Mouse (Mus musculus): ENCODE data around the gene Hao1. TPM values are rescaled to one million over a fixed set of nuclear protein-coding genes. Genes with fewer than 3 reads are reported as not detected.

The Hao1 gene
- polyA plus RNA-seq, 1 experiment from 2014 or later, result not detected

GRCm38 (mm10) chr2:134541019-134541418 is 13.1 kb downstream of the Hao1 start:
- no peak overlapping the region for H3K4me2 ChIP-seq (ENCODE audit: low read depth, low read length)
- WGBS, result 76% methylated on average over 5 of the region's 5 CpGs
- no peak for ATAC-seq

GRCm38 (mm10) chr2:134538451-134538850 is 15.7 kb downstream of the Hao1 start:
- 66% methylated on average over 4 of the region's 4 CpGs for WGBS
- Histone ChIP-seq H3K9ac (ENCODE audit: low read depth, low read length) (no peak overlapping the region), H3K4me2 (ENCODE audit: low read depth, low read length) (no peak overlapping the region), H3K36me3 (ENCODE audit: control insufficient read depth, insufficient read depth, low read length) (no peaks in the 10 kb centered on the region), H3K27ac (ENCODE audit: low read length) (no peak overlapping the region), H3K9me3 (ENCODE audit: control insufficient read depth, low read length) (no peaks in the 10 kb centered on the region), H3K4me3 (ENCODE audit: low read length) (no peak overlapping the region), H3K27me3 (replicated peaks; ENCODE audit: control insufficient read depth, insufficient read depth, low read length) (no peaks in the 10 kb centered on the region), H3K4me1 (ENCODE audit: control insufficient read depth, insufficient read depth, low read length) (no peaks in the 10 kb centered on the region)
- no peak for ATAC-seq

More at GRCm38 (mm10) chr2:134541019-134541418, 13.1 kb downstream of the Hao1 start:
- H3K27me3 ChIP-seq (replicated peaks; ENCODE audit: control insufficient read depth, insufficient read depth, low read length), result no peaks in the 10 kb centered on the region
- no peaks in the 10 kb centered on the region for H3K9me3 ChIP-seq (ENCODE audit: control insufficient read depth, low read length)
- H3K4me3 ChIP-seq (ENCODE audit: low read length), result no peak overlapping the region
- no peak overlapping the region for H3K27ac ChIP-seq (ENCODE audit: low read length)
- no peak overlapping the region for H3K9ac ChIP-seq (ENCODE audit: low read depth, low read length)
- no peaks in the 10 kb centered on the region for H3K36me3 ChIP-seq (ENCODE audit: control insufficient read depth, insufficient read depth, low read length)
- H3K4me1 ChIP-seq (ENCODE audit: control insufficient read depth, insufficient read depth, low read length), result no peaks in the 10 kb centered on the region

GRCm38 (mm10) chr2:134528122-134528810 is 25.9 kb downstream of the Hao1 start:
- H3K27ac ChIP-seq (ENCODE audit: low read length), result no peak overlapping the region
- 0 out of 2 replicates have a peak, but pooled peaks have one; percentile 31 for ATAC-seq
- H3K9ac ChIP-seq (ENCODE audit: low read depth, low read length), result no peak overlapping the region
- H3K36me3 ChIP-seq (ENCODE audit: control insufficient read depth, insufficient read depth, low read length), result no peaks in the 10 kb centered on the region
- H3K4me2 ChIP-seq (ENCODE audit: low read depth, low read length), result no peak overlapping the region
- no peak overlapping the region for H3K4me3 ChIP-seq (ENCODE audit: low read length)
- no peaks in the 10 kb centered on the region for H3K9me3 ChIP-seq (ENCODE audit: control insufficient read depth, low read length)
- H3K4me1 ChIP-seq (ENCODE audit: control insufficient read depth, insufficient read depth, low read length), result no peaks in the 10 kb centered on the region
- WGBS, result 61% methylated on average over 7 of the region's 7 CpGs
- H3K27me3 ChIP-seq (replicated peaks; ENCODE audit: control insufficient read depth, insufficient read depth, low read length), result no peaks in the 10 kb centered on the region

- H3K27ac ChIP-seq (ENCODE audit: low read length), result no peak overlapping the region
- no peak overlapping the region for H3K4me3 ChIP-seq (ENCODE audit: low read length)
- H3K9ac ChIP-seq (ENCODE audit: low read depth, low read length), result no peak overlapping the region
- WGBS, result 57% methylated on average over 11 of the region's 11 CpGs
- no peaks in the 10 kb centered on the region for H3K27me3 ChIP-seq (replicated peaks; ENCODE audit: control insufficient read depth, insufficient read depth, low read length)
- H3K4me1 ChIP-seq (ENCODE audit: control insufficient read depth, insufficient read depth, low read length), result no peaks in the 10 kb centered on the region
- H3K36me3 ChIP-seq (ENCODE audit: control insufficient read depth, insufficient read depth, low read length), result no peaks in the 10 kb centered on the region
- peak; percentile 56 for ATAC-seq
- H3K9me3 ChIP-seq (ENCODE audit: control insufficient read depth, low read length), result no peaks in the 10 kb centered on the region
- H3K4me2 ChIP-seq (ENCODE audit: low read depth, low read length), result no peak overlapping the region
Measured at GRCm38 (mm10) chr2:134527419-134528114, 26.6 kb downstream of the Hao1 start.

GRCm38 (mm10) chr2:134518042-134518441 is 36.1 kb downstream of the Hao1 start:
- Histone ChIP-seq H3K27ac (ENCODE audit: low read length) (no peak overlapping the region), H3K27me3 (replicated peaks; ENCODE audit: control insufficient read depth, insufficient read depth, low read length) (no peaks in the 10 kb centered on the region), H3K4me1 (ENCODE audit: control insufficient read depth, insufficient read depth, low read length) (no peaks in the 10 kb centered on the region), H3K9ac (ENCODE audit: low read depth, low read length) (no peak overlapping the region), H3K9me3 (ENCODE audit: control insufficient read depth, low read length) (no peaks in the 10 kb centered on the region), H3K4me3 (ENCODE audit: low read length) (no peak overlapping the region), H3K4me2 (ENCODE audit: low read depth, low read length) (no peak overlapping the region), H3K36me3 (ENCODE audit: control insufficient read depth, insufficient read depth, low read length) (no peaks in the 10 kb centered on the region)
- ATAC-seq, result no peak

- Histone ChIP-seq H3K27me3 (replicated peaks; ENCODE audit: control insufficient read depth, insufficient read depth, low read length) (no peaks in the 10 kb centered on the region), H3K4me3 (ENCODE audit: low read length) (no peak overlapping the region), H3K9me3 (ENCODE audit: control insufficient read depth, low read length) (no peaks in the 10 kb centered on the region), H3K4me1 (ENCODE audit: control insufficient read depth, insufficient read depth, low read length) (no peaks in the 10 kb centered on the region), H3K36me3 (ENCODE audit: control insufficient read depth, insufficient read depth, low read length) (no peaks in the 10 kb centered on the region), H3K27ac (ENCODE audit: low read length) (no peak overlapping the region), H3K4me2 (ENCODE audit: low read depth, low read length) (no peak overlapping the region), H3K9ac (ENCODE audit: low read depth, low read length) (no peak overlapping the region)
- no peak for ATAC-seq
- WGBS, result 79% methylated on average over 3 of the region's 3 CpGs
Measured at GRCm38 (mm10) chr2:134499777-134500176, 54.4 kb downstream of the Hao1 start.

GRCm38 (mm10) chr2:134498450-134498849 is 55.7 kb downstream of the Hao1 start:
- Histone ChIP-seq H3K9me3 (ENCODE audit: control insufficient read depth, low read length) (no peaks in the 10 kb centered on the region), H3K9ac (ENCODE audit: low read depth, low read length) (no peak overlapping the region), H3K4me1 (ENCODE audit: control insufficient read depth, insufficient read depth, low read length) (no peaks in the 10 kb centered on the region), H3K36me3 (ENCODE audit: control insufficient read depth, insufficient read depth, low read length) (no peaks in the 10 kb centered on the region), H3K27ac (ENCODE audit: low read length) (no peak overlapping the region), H3K27me3 (replicated peaks; ENCODE audit: control insufficient read depth, insufficient read depth, low read length) (no peaks in the 10 kb centered on the region), H3K4me3 (ENCODE audit: low read length) (no peak overlapping the region), H3K4me2 (ENCODE audit: low read depth, low read length) (no peak overlapping the region)
- no peak for ATAC-seq
- WGBS, result 58% methylated on average over 7 of the region's 7 CpGs

- 87% methylated on average over 6 of the region's 6 CpGs for WGBS
- H3K4me1 ChIP-seq (ENCODE audit: control insufficient read depth, insufficient read depth, low read length), result no peaks in the 10 kb centered on the region
- H3K36me3 ChIP-seq (ENCODE audit: control insufficient read depth, insufficient read depth, low read length), result no peaks in the 10 kb centered on the region
- H3K4me2 ChIP-seq (ENCODE audit: low read depth, low read length), result no peak overlapping the region
- no peak for ATAC-seq
- H3K9ac ChIP-seq (ENCODE audit: low read depth, low read length), result no peak overlapping the region
- H3K27me3 ChIP-seq (replicated peaks; ENCODE audit: control insufficient read depth, insufficient read depth, low read length), result no peaks in the 10 kb centered on the region
- H3K4me3 ChIP-seq (ENCODE audit: low read length), result no peak overlapping the region
- H3K27ac ChIP-seq (ENCODE audit: low read length), result no peak overlapping the region
- no peaks in the 10 kb centered on the region for H3K9me3 ChIP-seq (ENCODE audit: control insufficient read depth, low read length)
Measured at GRCm38 (mm10) chr2:134488671-134489070, 65.5 kb downstream of the Hao1 start.

- no peak overlapping the region for H3K4me2 ChIP-seq (ENCODE audit: low read depth, low read length)
- H3K9ac ChIP-seq (ENCODE audit: low read depth, low read length), result no peak overlapping the region
- no peaks in the 10 kb centered on the region for H3K9me3 ChIP-seq (ENCODE audit: control insufficient read depth, low read length)
- no peaks in the 10 kb centered on the region for H3K27me3 ChIP-seq (replicated peaks; ENCODE audit: control insufficient read depth, insufficient read depth, low read length)
- H3K36me3 ChIP-seq (ENCODE audit: control insufficient read depth, insufficient read depth, low read length), result no peaks in the 10 kb centered on the region
- WGBS, result 42% methylated on average over 11 of the region's 11 CpGs
- no peaks in the 10 kb centered on the region for H3K4me1 ChIP-seq (ENCODE audit: control insufficient read depth, insufficient read depth, low read length)
- H3K4me3 ChIP-seq (ENCODE audit: low read length), result no peak overlapping the region
- H3K27ac ChIP-seq (ENCODE audit: low read length), result no peak overlapping the region
- no peak for ATAC-seq
Measured at GRCm38 (mm10) chr2:134486055-134486834, 67.9 kb downstream of the Hao1 start.
